Mouse (Mus musculus): Measurements from ENCODE around the gene Lyrm7.

DNA sequence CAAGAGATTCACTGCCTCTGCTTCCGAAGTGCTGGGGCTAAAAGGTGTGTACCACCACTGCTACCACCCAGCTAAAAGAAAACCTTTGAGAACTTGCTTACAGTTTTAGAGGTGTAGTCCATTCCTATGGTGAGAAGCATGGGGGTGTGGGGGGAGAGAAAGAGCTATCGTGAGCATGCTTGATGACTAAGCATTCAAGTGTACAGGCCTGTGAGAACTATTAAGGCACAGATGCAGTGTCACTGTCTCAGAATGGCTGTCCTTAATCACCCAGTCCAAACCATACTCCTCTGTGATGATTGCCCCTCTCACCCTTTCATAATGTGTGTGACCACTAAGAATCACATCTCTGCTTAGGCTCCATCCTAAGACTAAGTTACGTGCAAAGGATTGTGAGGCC, 8.6 kb upstream of the Lyrm7 start:
- TF ChIP-seq CTCF (IDR thresholded peaks at IDR 0.05; ENCODE audit: control insufficient read depth, insufficient read depth, insufficient replicate concordance, low read depth, low read length), result no peak
- no peak for TF ChIP-seq POLR2A (IDR thresholded peaks at IDR 0.05; ENCODE audit: control insufficient read depth, low read depth, low read length)

All from testis, adult 2 months (tissue).